8 mouse cellular contexts compared by ENCODE assay signal in the genomic region with DNA sequence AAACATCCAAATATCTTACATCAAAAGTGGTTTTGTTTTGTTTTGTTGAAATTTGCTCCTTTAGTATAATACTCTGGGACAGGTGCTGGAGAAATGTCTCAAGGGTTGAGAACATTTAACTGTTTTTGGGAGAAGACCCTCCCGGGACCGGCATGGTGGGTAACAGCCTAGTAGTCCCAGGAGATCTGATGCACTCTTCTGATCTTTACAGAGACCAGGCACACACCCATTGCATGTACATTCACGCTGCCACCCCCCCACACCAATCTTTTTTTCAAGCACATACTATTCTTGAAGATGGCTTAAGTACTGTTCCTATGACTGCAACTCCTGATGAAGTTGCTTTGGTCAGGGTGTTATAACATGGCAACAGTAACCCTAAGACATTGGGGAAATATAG. TPM values are rescaled to one million over a fixed set of nuclear protein-coding genes. Genes with fewer than 3 reads are reported as not detected.
DNase-seq lines count a peak whose midpoint lies in the region; ATAC-seq lines count a peak whose summit lies in the region.

No protein-coding gene starts in this region.

- ATAC-seq in erythroblast, adult 5-6 weeks (replicated peaks; ENCODE audit: low FRiP score, poor library complexity, severe bottlenecking), result no peak
- no peak for ATAC-seq in forebrain, embryonic 14.5 days
- ATAC-seq in liver, embryonic 16.5 days (ENCODE audit: low read depth), result no peak

- H3K4me1 ChIP-seq in erythroblast, embryonic 14.5 days (ENCODE audit: control insufficient read depth), result peaks cover 40% of the 10 kb centered on the region
- H3K4me1 ChIP-seq in forebrain, embryonic 14.5 days (ENCODE audit: control insufficient read depth, insufficient read depth, low read length), result no peaks in the 10 kb centered on the region
- peaks cover 14% of the 10 kb centered on the region for H3K4me1 ChIP-seq in liver, embryonic 16.5 days (ENCODE audit: control insufficient read depth, low read depth, low read length)

- H3K27ac ChIP-seq in forebrain, embryonic 14.5 days (ENCODE audit: low read depth, low read length), result 0 out of 2 replicates have a peak overlapping the region, but pooled peaks have one; percentile 57
- peak overlapping the region; percentile 83; the same call in 1 of the 2 replicates for H3K27ac ChIP-seq in liver, embryonic 16.5 days (ENCODE audit: low read length)

- H3K27me3 ChIP-seq in erythroblast, embryonic 14.5 days (ENCODE audit: control insufficient read depth), result peaks cover 5% of the 10 kb centered on the region; the same call in 1 of the 2 replicates
- no peaks in the 10 kb centered on the region for H3K27me3 ChIP-seq in forebrain, embryonic 14.5 days (replicated peaks; ENCODE audit: control insufficient read depth, insufficient read depth, low read length)
- no peaks in the 10 kb centered on the region for H3K27me3 ChIP-seq in liver, embryonic 16.5 days (ENCODE audit: control insufficient read depth, insufficient read depth, low read depth, low read length)

- peaks cover 6% of the 10 kb centered on the region for H3K36me3 ChIP-seq in erythroblast, embryonic 14.5 days (ENCODE audit: control insufficient read depth)
- H3K36me3 ChIP-seq in forebrain, embryonic 14.5 days (ENCODE audit: control insufficient read depth, insufficient read depth, low read length), result no peaks in the 10 kb centered on the region
- H3K36me3 ChIP-seq in liver, embryonic 16.5 days (ENCODE audit: control insufficient read depth, insufficient read depth), result no peaks in the 10 kb centered on the region

- no peak overlapping the region for H3K9ac ChIP-seq in forebrain, embryonic 14.5 days (ENCODE audit: low read length)
- peak overlapping the region; percentile 40; the same call in 1 of the 2 replicates for H3K9ac ChIP-seq in liver, embryonic 16.5 days (ENCODE audit: low read depth, low read length)

- DNase-seq in A20 (ENCODE audit: low read depth, low spot score), result peak; percentile 55
- no peak for DNase-seq in forebrain, embryonic 14.5 days (ENCODE audit: low spot score)
- DNase-seq in urinary bladder, postnatal 25 days (ENCODE audit: low spot score), result no peak
- no peak for DNase-seq in kidney, adult 9 months
- no peak for DNase-seq in thymus, adult 18-20 months

- 82% methylated on average over 3 of the region's 3 CpGs for WGBS in forebrain, embryonic 14.5 days
- 45% methylated on average over 3 of the region's 3 CpGs for WGBS in liver, embryonic 16.5 days (ENCODE audit: insufficient replicate concordance)

- peak overlapping the region; percentile 84 for H3K4me3 ChIP-seq in erythroblast, embryonic 14.5 days (replicated peaks)
- no peak overlapping the region for H3K4me3 ChIP-seq in forebrain, embryonic 14.5 days (ENCODE audit: low read depth, low read length)
- H3K4me3 ChIP-seq in liver, embryonic 16.5 days (ENCODE audit: low read depth, low read length), result peak overlapping the region; percentile 48

- H3K9me3 ChIP-seq in erythroblast, embryonic 14.5 days (ENCODE audit: control insufficient read depth, low read length), result peaks cover 3% of the 10 kb centered on the region
- H3K9me3 ChIP-seq in forebrain, embryonic 14.5 days (replicated peaks; ENCODE audit: control insufficient read depth, low read length), result no peaks in the 10 kb centered on the region
- no peaks in the 10 kb centered on the region for H3K9me3 ChIP-seq in liver, embryonic 16.5 days (replicated peaks; ENCODE audit: control insufficient read depth, low read length)

- peak overlapping the region; percentile 51 for H3K4me2 ChIP-seq in forebrain, embryonic 14.5 days (ENCODE audit: low read length)
- H3K4me2 ChIP-seq in liver, embryonic 16.5 days (ENCODE audit: low read depth, low read length), result peak overlapping the region; percentile 76

RNA-seq across cellular contexts. Expression of gene Magt1, which starts 0.9 kb away (rescaled TPM):
- polyA plus RNA-seq in erythroblast, embryonic 14.5 days (2012), result 0.19 and 0.22 TPM in 2 replicates
- 15.7 and 17.5 TPM in 2 replicates for total RNA-seq in erythroblast, adult 5-6 weeks (2015; ENCODE audit: low replicate concordance)
- total RNA-seq in erythroblast, adult 5-6 weeks (2017; ENCODE audit: low replicate concordance), result 15.9 and 19.8 TPM in 2 replicates
- polyA plus RNA-seq in forebrain, embryonic 14.5 days (2014; fragmentation: Nextera tagmentation; extraction: Ambion mirVana), result 19.9 and 23.8 TPM in 2 replicates
- polyA plus RNA-seq in liver, embryonic 16.5 days (2015; fragmentation: Nextera tagmentation; extraction: Ambion mirVana), result 35.1 and 35.4 TPM in 2 replicates

RNA-seq across cellular contexts. Expression of gene Cox7b, which starts 2.9 kb away (rescaled TPM):
- 5.8 and 6.2 TPM in 2 replicates for polyA plus RNA-seq in erythroblast, embryonic 14.5 days (2012)
- 56.0 and 80.1 TPM in 2 replicates for total RNA-seq in erythroblast, adult 5-6 weeks (2015; ENCODE audit: low replicate concordance)
- 68.3 and 132 TPM in 2 replicates for total RNA-seq in erythroblast, adult 5-6 weeks (2017; ENCODE audit: low replicate concordance)
- polyA plus RNA-seq in forebrain, embryonic 14.5 days (2014; fragmentation: Nextera tagmentation; extraction: Ambion mirVana), result 377 and 391 TPM in 2 replicates
- polyA plus RNA-seq in liver, embryonic 16.5 days (2015; fragmentation: Nextera tagmentation; extraction: Ambion mirVana), result 238 and 263 TPM in 2 replicates

RNA-seq across cellular contexts. Expression of gene Atp7a, which starts 14.5 kb away (rescaled TPM):
- 0.01 TPM in 1 of 2 replicates, not detected in the other for polyA plus RNA-seq in erythroblast, embryonic 14.5 days (2012)
- 4.0 and 5.6 TPM in 2 replicates for total RNA-seq in erythroblast, adult 5-6 weeks (2015; ENCODE audit: low replicate concordance)
- 7.3 and 9.1 TPM in 2 replicates for total RNA-seq in erythroblast, adult 5-6 weeks (2017; ENCODE audit: low replicate concordance)
- 15.8 and 18.1 TPM in 2 replicates for polyA plus RNA-seq in forebrain, embryonic 14.5 days (2014; fragmentation: Nextera tagmentation; extraction: Ambion mirVana)
- polyA plus RNA-seq in liver, embryonic 16.5 days (2015; fragmentation: Nextera tagmentation; extraction: Ambion mirVana), result 13.8 and 14.7 TPM in 2 replicates

Comparison
In these comparisons a context has a peak if more than half of its experiments do, and no peak if none do; other contexts are left out.
1. RNA of gene Magt1, which starts 0.9 kb away (polyA plus RNA-seq): 35.1 to 35.4 TPM in liver, embryonic 16.5 days and 19.9 to 23.8 TPM in forebrain, embryonic 14.5 days; 0.19 to 0.22 TPM in erythroblast, embryonic 14.5 days; every median in the first group is over 10 times any median in the second.
2. RNA of gene Cox7b, which starts 2.9 kb away (polyA plus RNA-seq): 377 to 391 TPM in forebrain, embryonic 14.5 days and 238 to 263 TPM in liver, embryonic 16.5 days; 5.8 to 6.2 TPM in erythroblast, embryonic 14.5 days; every median in the first group is over 10 times any median in the second.
3. RNA of gene Atp7a, which starts 14.5 kb away (polyA plus RNA-seq): 15.8 to 18.1 TPM in forebrain, embryonic 14.5 days and 13.8 to 14.7 TPM in liver, embryonic 16.5 days; 0.01 TPM in erythroblast, embryonic 14.5 days; every median in the first group is over 10 times any median in the second.